Comparison of ENCODE assay signal across 14 mouse cellular contexts in the genomic region with DNA sequence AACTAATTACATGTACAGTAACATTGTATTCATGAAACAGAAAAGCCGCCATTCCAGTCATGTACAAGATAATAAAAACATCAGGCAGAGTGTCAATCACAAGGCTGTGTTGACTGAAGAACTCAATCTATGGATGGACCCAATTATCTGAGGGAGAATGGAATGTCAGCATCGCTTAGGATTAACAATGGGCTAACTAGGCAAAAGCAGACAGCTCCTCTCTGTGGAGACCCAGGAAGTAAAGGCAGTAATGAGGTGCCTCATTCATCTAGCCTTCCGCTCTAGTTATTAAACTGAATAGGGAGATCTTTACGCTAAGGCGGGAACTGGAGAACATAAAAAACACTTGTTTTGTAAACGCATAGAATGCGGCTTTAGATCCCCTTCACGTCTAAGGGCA.
DNase-seq lines count a peak whose midpoint lies in the region; ATAC-seq lines count a peak whose summit lies in the region.
"Had no signal": no experiment of that assay in that cellular context is flagged by ENCODE, and none has a peak within 500 bp of the region (broad histone marks: within the 10 kb centered on the region; RNA-seq: fewer than 3 reads in every experiment).

No protein-coding gene starts in this region.

- no peak overlapping the region for H3K27ac ChIP-seq in midbrain, embryonic 12.5 days (replicated peaks)
- no peak overlapping the region for H3K27ac ChIP-seq in midbrain, embryonic 16.5 days (ENCODE audit: low read length)
- H3K27ac ChIP-seq in embryonic facial prominence, embryonic 14.5 days (replicated peaks; ENCODE audit: low read depth, low read length): no peak overlapping the region
- no peak overlapping the region for H3K27ac ChIP-seq in hindbrain, embryonic 11.5 days (ENCODE audit: low read depth, low read length)
- H3K27ac ChIP-seq in neural tube, embryonic 14.5 days (ENCODE audit: low read depth, low read length): no peak overlapping the region
- H3K27ac ChIP-seq: heart, embryonic 15.5 days; liver, embryonic 14.5 days; stomach, postnatal 0 days had no signal

- H3K9ac ChIP-seq in midbrain, embryonic 12.5 days (replicated peaks): no peak overlapping the region
- no peak overlapping the region for H3K9ac ChIP-seq in midbrain, embryonic 16.5 days (ENCODE audit: low read depth, low read length)
- H3K9ac ChIP-seq in embryonic facial prominence, embryonic 14.5 days (ENCODE audit: low read depth, low read length): no peak overlapping the region
- H3K9ac ChIP-seq in hindbrain, embryonic 11.5 days (ENCODE audit: low read depth, low read length): no peak overlapping the region
- no peak overlapping the region for H3K9ac ChIP-seq in neural tube, embryonic 14.5 days (replicated peaks; ENCODE audit: low read depth, low read length)
- H3K9ac ChIP-seq: heart, embryonic 15.5 days; liver, embryonic 14.5 days had no signal

- no peak overlapping the region for H3K4me3 ChIP-seq in midbrain, embryonic 12.5 days
- no peak overlapping the region for H3K4me3 ChIP-seq in midbrain, embryonic 16.5 days (ENCODE audit: low read depth, low read length)
- no peak overlapping the region for H3K4me3 ChIP-seq in embryonic facial prominence, embryonic 14.5 days (ENCODE audit: low read depth, low read length)
- no peak overlapping the region for H3K4me3 ChIP-seq in hindbrain, embryonic 11.5 days (ENCODE audit: low read depth, low read length)
- H3K4me3 ChIP-seq in neural tube, embryonic 14.5 days (ENCODE audit: low read depth, low read length): no peak overlapping the region
- H3K4me3 ChIP-seq: heart, embryonic 15.5 days; myocyte had no signal

- H3K4me2 ChIP-seq in midbrain, embryonic 12.5 days (replicated peaks): no peak overlapping the region; the same call in 1 of the 2 replicates
- H3K4me2 ChIP-seq in midbrain, embryonic 16.5 days (ENCODE audit: low read length): no peak overlapping the region
- H3K4me2 ChIP-seq in embryonic facial prominence, embryonic 14.5 days (ENCODE audit: low read depth, low read length): no peak overlapping the region
- no peak overlapping the region for H3K4me2 ChIP-seq in hindbrain, embryonic 11.5 days (replicated peaks; ENCODE audit: low read depth, low read length)
- no peak overlapping the region for H3K4me2 ChIP-seq in neural tube, embryonic 14.5 days (ENCODE audit: low read depth, low read length)
- H3K4me2 ChIP-seq: heart, embryonic 15.5 days had no signal

- 18% methylated on average over 8 of the region's 8 CpGs for WGBS in midbrain, embryonic 12.5 days
- whole genome bisulfite sequencing in midbrain, embryonic 16.5 days: 16% methylated on average over 8 of the region's 8 CpGs
- 65% methylated on average over 8 of the region's 8 CpGs for WGBS in embryonic facial prominence, embryonic 14.5 days
- 31% methylated on average over 8 of the region's 8 CpGs for WGBS in hindbrain, embryonic 11.5 days
- WGBS in neural tube, embryonic 14.5 days: 22% methylated on average over 8 of the region's 8 CpGs

- no peaks in the 10 kb centered on the region for H3K36me3 ChIP-seq in midbrain, embryonic 12.5 days
- H3K36me3 ChIP-seq in midbrain, embryonic 16.5 days (ENCODE audit: control insufficient read depth, insufficient read depth, low read length): 0 out of 2 replicates have a peak, but pooled peaks cover 5% of the 10 kb centered on the region
- H3K36me3 ChIP-seq in embryonic facial prominence, embryonic 14.5 days (ENCODE audit: control insufficient read depth, insufficient read depth, low read length): no peaks in the 10 kb centered on the region
- H3K36me3 ChIP-seq in hindbrain, embryonic 11.5 days (ENCODE audit: control insufficient read depth, insufficient read depth, low read length): no peaks in the 10 kb centered on the region
- no peaks in the 10 kb centered on the region for H3K36me3 ChIP-seq in neural tube, embryonic 14.5 days (ENCODE audit: control insufficient read depth, insufficient read depth, low read length)
- H3K36me3 ChIP-seq: heart, embryonic 15.5 days had no signal

- peaks cover 17% of the 10 kb centered on the region for H3K4me1 ChIP-seq in midbrain, embryonic 12.5 days
- H3K4me1 ChIP-seq in midbrain, embryonic 16.5 days (ENCODE audit: control insufficient read depth, insufficient read depth, low read length): no peaks in the 10 kb centered on the region
- peaks cover 4% of the 10 kb centered on the region; the same call in 1 of the 2 replicates for H3K4me1 ChIP-seq in embryonic facial prominence, embryonic 14.5 days (ENCODE audit: control insufficient read depth, insufficient read depth, low read length)
- H3K4me1 ChIP-seq in hindbrain, embryonic 11.5 days (replicated peaks; ENCODE audit: control insufficient read depth, insufficient read depth, low read length): no peaks in the 10 kb centered on the region
- no peaks in the 10 kb centered on the region for H3K4me1 ChIP-seq in neural tube, embryonic 14.5 days (ENCODE audit: control insufficient read depth, insufficient read depth, low read length)
- H3K4me1 ChIP-seq: heart, embryonic 15.5 days had no signal

- no peaks in the 10 kb centered on the region for H3K9me3 ChIP-seq in midbrain, embryonic 12.5 days
- no peaks in the 10 kb centered on the region for H3K9me3 ChIP-seq in midbrain, embryonic 16.5 days (replicated peaks; ENCODE audit: control insufficient read depth, low read length, poor library complexity, severe bottlenecking)
- no peaks in the 10 kb centered on the region for H3K9me3 ChIP-seq in embryonic facial prominence, embryonic 14.5 days (ENCODE audit: control insufficient read depth, low read length)
- no peaks in the 10 kb centered on the region for H3K9me3 ChIP-seq in hindbrain, embryonic 11.5 days (ENCODE audit: control insufficient read depth, low read length)
- H3K9me3 ChIP-seq in neural tube, embryonic 14.5 days (ENCODE audit: control insufficient read depth, low read length): no peaks in the 10 kb centered on the region
- H3K9me3 ChIP-seq: heart, embryonic 15.5 days had no signal

- peak; percentile 86 for ATAC-seq in midbrain, embryonic 12.5 days (ENCODE audit: low FRiP score, low read depth)
- ATAC-seq in midbrain, embryonic 16.5 days: no peak
- peak; percentile 87 for ATAC-seq in embryonic facial prominence, embryonic 14.5 days (ENCODE audit: low read depth)
- peak; percentile 84 for ATAC-seq in hindbrain, embryonic 11.5 days (ENCODE audit: low FRiP score)
- ATAC-seq in neural tube, embryonic 14.5 days (ENCODE audit: low read depth): peak; percentile 47; the same call in 1 of the 2 replicates

- DNase-seq in embryonic facial prominence, embryonic 14.5 days (ENCODE audit: low spot score): peak; percentile 74
- DNase-seq in hindbrain, embryonic 11.5 days (ENCODE audit: low spot score): peak; percentile 53
- no peak for DNase-seq in adipocyte (ENCODE audit: low spot score)
- DNase-seq in urinary bladder, adult 18-20 months (ENCODE audit: low spot score in 2 of 2): no peak
- DNase-seq in cerebellum, adult 9-11 months: no peak
- DNase-seq: adrenal gland, postnatal 10 days; lung, postnatal 36 days had no signal

- peaks cover 8% of the 10 kb centered on the region for H3K27me3 ChIP-seq in midbrain, embryonic 12.5 days
- no peaks in the 10 kb centered on the region for H3K27me3 ChIP-seq in midbrain, embryonic 16.5 days (ENCODE audit: control insufficient read depth, insufficient read depth, low read depth, low read length)
- no peaks in the 10 kb centered on the region for H3K27me3 ChIP-seq in embryonic facial prominence, embryonic 14.5 days (replicated peaks; ENCODE audit: control insufficient read depth, insufficient read depth, low read length)
- H3K27me3 ChIP-seq in hindbrain, embryonic 11.5 days (ENCODE audit: control insufficient read depth, insufficient read depth, low read length): no peaks in the 10 kb centered on the region; the same call in 1 of the 2 replicates
- no peaks in the 10 kb centered on the region for H3K27me3 ChIP-seq in neural tube, embryonic 14.5 days (ENCODE audit: control insufficient read depth, insufficient read depth, low read length)
- H3K27me3 ChIP-seq: heart, embryonic 15.5 days had no signal

Comparison
In these comparisons a context has a peak if more than half of its experiments do, and no peak if none do; other contexts are left out.
1. DNase-seq: peak in embryonic facial prominence, embryonic 14.5 days (single experiment) and hindbrain, embryonic 11.5 days (single experiment); none in adipocyte (single experiment), urinary bladder, adult 18-20 months (0 of 2) and cerebellum, adult 9-11 months (single experiment).